ENCODE assay signal across 9 mouse cellular contexts in genomic region chr9:120576662-120577013, GRCm38 (mm10). TPM values are rescaled to one million over a fixed set of nuclear protein-coding genes. Genes with fewer than 3 reads are reported as not detected.
DNase-seq lines count a peak whose midpoint lies in the region; ATAC-seq and TF ChIP-seq lines count a peak whose summit lies in the region.
"Had no signal": no experiment of that assay in that cellular context is flagged by ENCODE, and none has a peak within 500 bp of the region (broad histone marks: within the 10 kb centered on the region; RNA-seq: fewer than 3 reads in every experiment).

No protein-coding gene starts in this region.

- peaks cover 42% of the 10 kb centered on the region for H3K36me3 ChIP-seq in heart, embryonic 14.5 days (ENCODE audit: control insufficient read depth, insufficient read depth, low read length)
- peaks cover 15% of the 10 kb centered on the region; the same call in 1 of the 2 replicates for H3K36me3 ChIP-seq in hindbrain, postnatal 0 days (ENCODE audit: insufficient read depth, low read length)
- peaks cover 19% of the 10 kb centered on the region for H3K36me3 ChIP-seq in midbrain, embryonic 15.5 days (replicated peaks)

- 0 out of 2 replicates have a peak overlapping the region, but pooled peaks have one; percentile 94 for H3K9ac ChIP-seq in heart, embryonic 14.5 days (ENCODE audit: low read length)
- no peak overlapping the region for H3K9ac ChIP-seq in hindbrain, postnatal 0 days (replicated peaks; ENCODE audit: low read length)
- peak overlapping the region; percentile 23; the same call in 1 of the 2 replicates for H3K9ac ChIP-seq in midbrain, embryonic 15.5 days

- peaks cover 5 to 20% of the 10 kb centered on the region in 2 experiments; a peak in 3 of 4 replicates for H3K4me1 ChIP-seq in heart, embryonic 14.5 days (ENCODE audit: control insufficient read depth in 2 of 2, insufficient read depth in 2 of 2, low read length in 2 of 2)
- H3K4me1 ChIP-seq in cortical plate, adult 2 months (ENCODE audit: control insufficient read depth, insufficient read depth, low read length) = peaks cover 5% of the 10 kb centered on the region; the same call in 1 of the 2 replicates
- no peaks in the 10 kb centered on the region for H3K4me1 ChIP-seq in hindbrain, postnatal 0 days (ENCODE audit: insufficient read depth, low read length)
- H3K4me1 ChIP-seq in midbrain, embryonic 15.5 days = peaks cover 30% of the 10 kb centered on the region

- H3K27ac ChIP-seq in heart, embryonic 14.5 days (replicated peaks in 1 of 2; ENCODE audit: control insufficient read depth in 1 of 2, insufficient read depth in 1 of 2, low read depth in 2 of 2, low read length in 2 of 2) = peak overlapping the region in 1 of 2 experiments; percentile 64; a peak in 1 of 4 replicates
- no peak overlapping the region for H3K27ac ChIP-seq in cortical plate, adult 2 months (ENCODE audit: insufficient read depth, low read length)
- peak overlapping the region; percentile 77; the same call in 1 of the 2 replicates for H3K27ac ChIP-seq in hindbrain, postnatal 0 days
- H3K27ac ChIP-seq in midbrain, embryonic 15.5 days = peak overlapping the region; percentile 52

- WGBS in heart, embryonic 14.5 days = 4% methylated on average over 4 of the region's 4 CpGs
- 2% methylated on average over 4 of the region's 4 CpGs for WGBS in hindbrain, postnatal 0 days
- WGBS in midbrain, embryonic 15.5 days = under 1% methylated on average over 4 of the region's 4 CpGs

- H3K4me2 ChIP-seq in heart, embryonic 14.5 days (ENCODE audit: low read length) = peak overlapping the region; percentile 81
- peak overlapping the region; percentile 85 for H3K4me2 ChIP-seq in hindbrain, postnatal 0 days (ENCODE audit: low read depth, low read length)
- H3K4me2 ChIP-seq in midbrain, embryonic 15.5 days = peak overlapping the region; percentile 93

- no peak for ATAC-seq in heart, embryonic 14.5 days (ENCODE audit: insufficient number of reproducible peaks, insufficient read depth, low FRiP score, low read depth)
- ATAC-seq in hindbrain, postnatal 0 days = peak; percentile 27
- ATAC-seq in midbrain, embryonic 15.5 days (replicated peaks) = peak; percentile 10; the same call in 1 of the 2 replicates
- ATAC-seq in monocyte, adult 5-6 weeks (replicated peaks; ENCODE audit: insufficient number of reproducible peaks, low FRiP score, low TSS enrichment, poor library complexity, severe bottlenecking) = no peak

- no peaks in the 10 kb centered on the region for H3K27me3 ChIP-seq in heart, embryonic 14.5 days (ENCODE audit: control insufficient read depth, insufficient read depth, low read length)
- no peaks in the 10 kb centered on the region for H3K27me3 ChIP-seq in hindbrain, postnatal 0 days (ENCODE audit: insufficient read depth, low read length)
- no peaks in the 10 kb centered on the region for H3K27me3 ChIP-seq in midbrain, embryonic 15.5 days (replicated peaks)
- H3K27me3 ChIP-seq: Patski had no signal

- TF ChIP-seq POLR2A in cortical plate, adult 2 months (IDR thresholded peaks at IDR 0.05; ENCODE audit: extremely low read depth, insufficient read depth, low read length) = no peak

- DNase-seq in heart, adult 8-10 months (ENCODE audit: low spot score) = no peak
- no peak for DNase-seq in hindbrain, postnatal 0 days (ENCODE audit: low spot score)
- no peak for DNase-seq in adrenal gland, postnatal 36 days
- no peak for DNase-seq in cerebellum, postnatal 14 days

- peak overlapping the region in 1 of 2 experiments; percentile 80; a peak in 3 of 4 replicates for H3K4me3 ChIP-seq in heart, embryonic 14.5 days (ENCODE audit: control insufficient read depth in 1 of 2, insufficient read depth in 1 of 2, low read depth in 1 of 2, low read length in 2 of 2)
- H3K4me3 ChIP-seq in cortical plate, adult 2 months (ENCODE audit: insufficient read depth, low read length) = peak overlapping the region; percentile 75; the same call in 1 of the 2 replicates
- peak overlapping the region; percentile 81 for H3K4me3 ChIP-seq in hindbrain, postnatal 0 days (ENCODE audit: low read length)
- H3K4me3 ChIP-seq in midbrain, embryonic 15.5 days = peak overlapping the region; percentile 63

- TF ChIP-seq CTCF in cortical plate, adult 2 months (IDR thresholded peaks at IDR 0.05; ENCODE audit: extremely low read depth, insufficient read depth, low read length) = no peak
- TF ChIP-seq CTCF in hindbrain, postnatal 0 days (IDR thresholded peaks at IDR 0.05; ENCODE audit: low read depth) = peak; percentile 8; the same call in 1 of the 2 replicates

- H3K9me3 ChIP-seq in heart, embryonic 14.5 days (ENCODE audit: control insufficient read depth, low read length) = no peaks in the 10 kb centered on the region
- no peaks in the 10 kb centered on the region for H3K9me3 ChIP-seq in hindbrain, postnatal 0 days (ENCODE audit: low read length)
- H3K9me3 ChIP-seq in midbrain, embryonic 15.5 days = no peaks in the 10 kb centered on the region

RNA-seq across cellular contexts. Expression of gene Rpl14, which starts 5.4 kb away (rescaled TPM):
- 514 and 578 TPM in 2 replicates for polyA plus RNA-seq in heart, embryonic 14.5 days (2014; fragmentation: Nextera tagmentation; extraction: Ambion mirVana)
- total RNA-seq in heart, adult 8-10 months (2022) = 100 to 1,000 TPM; 266 to 316 (median 288) TPM
- polyA plus RNA-seq in cortical plate, adult 2 months (2012; rRNA removed) = 326 and 355 TPM in 2 replicates
- 137 and 147 TPM in 2 replicates for total RNA-seq in hindbrain, postnatal 0 days (2014; rRNA removed)
- polyA plus RNA-seq in hindbrain, postnatal 0 days (2015; fragmentation: Nextera tagmentation; extraction: Ambion mirVana) = 432 and 453 TPM in 2 replicates
- 370 and 375 TPM in 2 replicates for polyA plus RNA-seq in midbrain, embryonic 15.5 days (2015; fragmentation: Nextera tagmentation; extraction: Ambion mirVana)
- total RNA-seq in adrenal gland, postnatal 36 days (2021) = 100 to 1,000 TPM; 522 to 541 TPM
- total RNA-seq in monocyte, adult 5-6 weeks (2017) = 831 to 988 TPM (median 903 TPM) in 3 replicates

RNA-seq across cellular contexts. Expression of gene Entpd3, which starts 37.0 kb away (rescaled TPM):
- polyA plus RNA-seq in heart, embryonic 14.5 days (2014; fragmentation: Nextera tagmentation; extraction: Ambion mirVana) = 0.05 TPM in 1 of 2 replicates, not detected in the other
- not detected for total RNA-seq in heart, adult 8-10 months (2022)
- polyA plus RNA-seq in cortical plate, adult 2 months (2012; rRNA removed) = 7.0 and 8.0 TPM in 2 replicates
- 4.0 and 7.0 TPM in 2 replicates for total RNA-seq in hindbrain, postnatal 0 days (2014; rRNA removed)
- polyA plus RNA-seq in hindbrain, postnatal 0 days (2015; fragmentation: Nextera tagmentation; extraction: Ambion mirVana) = 3.7 and 4.4 TPM in 2 replicates
- 3.1 and 4.0 TPM in 2 replicates for polyA plus RNA-seq in midbrain, embryonic 15.5 days (2015; fragmentation: Nextera tagmentation; extraction: Ambion mirVana)
- total RNA-seq in adrenal gland, postnatal 36 days (2021) = 1 to 10 TPM in 1 of 2 experiments, under 1 TPM in 1; 0.40 to 2.9 TPM
- not detected in 3 replicates for total RNA-seq in monocyte, adult 5-6 weeks (2017)
- polyA plus RNA-seq: Patski had no signal

Comparison
In these comparisons a context has a peak if more than half of its experiments do, and no peak if none do; other contexts are left out.
1. ATAC-seq: peak in hindbrain, postnatal 0 days (single experiment) and midbrain, embryonic 15.5 days (single experiment); none in heart, embryonic 14.5 days (single experiment) and monocyte, adult 5-6 weeks (single experiment).
2. Peak in every context shown above with its lines, with median percentiles within 50 percentile points of each other: H3K4me2 ChIP-seq.